Mouse (Mus musculus) megakaryocyte, embryonic 14.5 days (primary cell): ENCODE measurements around the gene Tdpoz4.
"Not testable (repeated sequence)": the region's sequence is repeated elsewhere in the genome, so short reads cannot be mapped to it uniquely, and the experiment has no call there.

Experiments used
- FLI1 ChIP-seq: IDR thresholded peaks from 2 replicates; pipeline ENCODE4 v1.6.1; 2012; ENCODE audit warnings: low read length, inconsistent platforms, mixed read lengths
- GATA1 ChIP-seq: IDR thresholded peaks from 3 replicates; pipeline ENCODE4 v1.6.1; 2012; ENCODE audit warnings: mixed read lengths, low read length, inconsistent platforms, borderline replicate concordance

GRCm38 (mm10) chr3:93813341-93813740 is 17.1 kb downstream of the Tdpoz4 start:
- not testable (repeated sequence) for TF ChIP-seq GATA1, FLI1
